Mouse (Mus musculus) liver, embryonic 12.5 days (tissue): Measurements from ENCODE around the gene Rhbdf2. TPM values are rescaled to one million over a fixed set of nuclear protein-coding genes. Genes with fewer than 3 reads are reported as not detected.
"Not testable (repeated sequence)": the region's sequence is repeated elsewhere in the genome, so short reads cannot be mapped to it uniquely, and the experiment has no call there.

Source experiments
- ATAC-seq: fragments of 200-750 bp; cut with Nextera tagmentation; 2 replicates; pipeline ENCODE4 v1.8.0; 2017; ENCODE audit warnings: moderate number of reproducible peaks, mild to moderate bottlenecking, moderate library complexity
- H3K27ac ChIP-seq: fragments of 300-500 bp; sonication (generic); 2 replicates; pipeline ENCODE4 v1.5.1; 2016; ENCODE audit warnings: mild to moderate bottlenecking
- H3K27me3 ChIP-seq: fragments of 300-500 bp; sonication (generic); replicated peaks from 2 replicates; pipeline ENCODE4 v1.6.1; 2016; ENCODE audit warnings: mild to moderate bottlenecking, moderate library complexity
- H3K36me3 ChIP-seq: fragments of 300-500 bp; sonication (generic); 2 replicates; pipeline ENCODE4 v1.6.1; 2016; ENCODE audit warnings: mild to moderate bottlenecking, moderate library complexity
- H3K4me1 ChIP-seq: fragments of 300-500 bp; sonication (generic); 2 replicates; pipeline ENCODE4 v1.6.1; 2016
- H3K4me2 ChIP-seq: fragments of 300-500 bp; sonication (generic); 2 replicates; pipeline ENCODE4 v1.6.1; 2016; ENCODE audit warnings: mild to moderate bottlenecking, moderate library complexity
- H3K4me3 ChIP-seq: fragments of 300-500 bp; sonication (generic); 2 replicates; pipeline ENCODE4 v1.5.1; 2016; ENCODE audit warnings: mild to moderate bottlenecking, moderate library complexity
- H3K9ac ChIP-seq: fragments of 300-500 bp; sonication (generic); 2 replicates; pipeline ENCODE4 v1.6.1; 2016; ENCODE audit warnings: mild to moderate bottlenecking, moderate library complexity
- H3K9me3 ChIP-seq: fragments of 300-500 bp; sonication (generic); replicated peaks from 2 replicates; pipeline ENCODE4 v1.6.1; 2016; ENCODE audit warnings: mild to moderate bottlenecking, moderate library complexity
- WGBS: fragments of 180-500 bp; shearing (Covaris S2); methylation state at CpG from one replicate; pipeline ENCODE4 v1.1.7; 2016; ENCODE audit not compliant: insufficient replicate concordance; 5-methylcytosine and 5-hydroxymethylcytosine counted together
- polyA plus RNA-seq: library from polyadenylated mRNA; unstranded; fragments of >200 nt; fragmentation: Nextera tagmentation; extraction: Ambion mirVana; gene quantifications from 2 replicates; pipeline ENCODE4 v1.2.1, GENCODE M21; 2016

The Rhbdf2 gene
- polyA plus RNA-seq, 1 experiment from 2014 or later: 8.0 TPM

GRCm38 (mm10) chr11:116636607-116637006, 9.8 kb upstream of the Rhbdf2 start:
- H3K9me3 ChIP-seq, H3K27ac ChIP-seq, H3K27me3 ChIP-seq, H3K36me3 ChIP-seq, ATAC-seq, H3K4me1 ChIP-seq, H3K4me2 ChIP-seq, H3K4me3 ChIP-seq, H3K9ac ChIP-seq: not testable (repeated sequence)
- 56% methylated on average over 8 of the region's 8 CpGs for WGBS

DNA sequence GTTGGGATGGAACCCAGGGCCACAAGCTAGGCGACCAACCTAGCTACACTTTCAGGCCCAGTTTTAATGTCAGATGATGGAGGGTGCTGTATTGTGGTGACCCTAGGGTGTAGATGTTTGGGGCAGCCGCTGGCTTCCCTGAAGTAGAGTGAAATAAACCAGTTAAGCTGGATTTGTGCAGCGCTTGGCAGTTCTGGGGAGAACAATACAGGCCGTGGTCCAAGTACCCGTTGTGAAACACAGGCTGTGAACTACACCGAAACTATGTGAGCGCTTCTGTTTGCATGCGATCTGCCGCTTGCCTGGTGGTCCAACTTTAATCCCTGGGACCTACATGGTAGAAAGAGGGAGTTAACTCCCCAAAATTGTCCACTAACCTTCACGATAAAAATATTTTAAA, 6.1 kb upstream of the Rhbdf2 start:
- no peaks in the 10 kb centered on the region for H3K36me3 ChIP-seq
- no peak overlapping the region for H3K9ac ChIP-seq
- 79% methylated on average over 10 of the region's 10 CpGs for WGBS
- no peak overlapping the region for H3K4me3 ChIP-seq
- no peak overlapping the region for H3K27ac ChIP-seq
- ATAC-seq: no peak
- no peaks in the 10 kb centered on the region for H3K9me3 ChIP-seq
- H3K27me3 ChIP-seq: no peaks in the 10 kb centered on the region
- H3K4me1 ChIP-seq: peaks cover 21% of the 10 kb centered on the region; the same call in 1 of the 2 replicates
- no peak overlapping the region for H3K4me2 ChIP-seq

DNA sequence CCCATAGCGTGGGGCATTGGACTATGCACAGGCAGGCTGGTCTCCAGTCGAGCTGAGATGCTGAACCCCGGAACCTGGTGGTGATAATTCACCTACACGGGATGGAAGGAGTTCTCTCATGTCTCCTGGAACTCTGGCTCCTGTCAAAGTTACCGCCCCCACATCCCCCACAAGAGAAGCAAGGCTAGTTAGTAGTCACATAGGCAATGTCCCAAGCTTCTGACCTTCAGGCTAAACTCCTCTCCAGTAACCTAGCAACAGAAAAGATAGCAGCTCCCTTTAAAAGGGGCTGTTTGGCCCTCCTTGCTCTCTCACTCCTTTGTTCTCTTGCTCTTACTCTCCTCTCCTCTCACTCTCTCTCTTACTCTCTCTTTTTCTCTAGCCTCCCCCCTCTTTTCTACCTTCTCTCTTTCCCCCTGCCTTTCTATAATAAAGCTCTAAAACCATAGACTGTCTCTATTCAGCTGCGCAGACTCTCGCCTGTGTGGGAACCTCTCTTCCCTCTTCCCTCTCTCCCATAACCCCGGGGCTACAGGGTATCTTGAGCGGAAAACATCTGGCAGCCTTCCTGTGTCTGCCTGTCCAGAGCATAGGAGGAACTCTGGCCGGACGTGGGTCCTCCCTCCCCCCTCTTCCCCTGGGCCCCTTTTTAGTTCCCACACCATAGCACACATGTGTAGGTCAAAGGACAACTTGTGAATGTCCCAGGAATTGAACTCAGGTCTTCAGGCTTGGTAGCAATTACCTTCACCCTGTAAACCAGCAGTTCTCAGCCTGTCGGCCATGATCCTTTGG, 3.5 kb upstream of the Rhbdf2 start:
- no peak for ATAC-seq
- H3K4me2 ChIP-seq: no peak overlapping the region
- H3K4me1 ChIP-seq: peaks cover 47% of the 10 kb centered on the region
- H3K27ac ChIP-seq: peak overlapping the region; percentile 40; the same call in 1 of the 2 replicates
- H3K36me3 ChIP-seq: no peaks in the 10 kb centered on the region
- no peak overlapping the region for H3K9ac ChIP-seq
- H3K9me3 ChIP-seq: no peaks in the 10 kb centered on the region
- WGBS: 45% methylated on average over 12 of the region's 12 CpGs
- no peak overlapping the region for H3K4me3 ChIP-seq
- H3K27me3 ChIP-seq: no peaks in the 10 kb centered on the region

GRCm38 (mm10) chr11:116629472-116629871, 2.7 kb upstream of the Rhbdf2 start:
- H3K4me3 ChIP-seq: no peak overlapping the region
- H3K9me3 ChIP-seq: no peaks in the 10 kb centered on the region
- H3K4me1 ChIP-seq: peaks cover 56% of the 10 kb centered on the region
- WGBS: 67% methylated on average over 6 of the region's 6 CpGs
- no peak overlapping the region for H3K27ac ChIP-seq
- H3K36me3 ChIP-seq: no peaks in the 10 kb centered on the region
- H3K4me2 ChIP-seq: no peak overlapping the region
- H3K9ac ChIP-seq: no peak overlapping the region
- ATAC-seq: no peak
- no peaks in the 10 kb centered on the region for H3K27me3 ChIP-seq

DNA sequence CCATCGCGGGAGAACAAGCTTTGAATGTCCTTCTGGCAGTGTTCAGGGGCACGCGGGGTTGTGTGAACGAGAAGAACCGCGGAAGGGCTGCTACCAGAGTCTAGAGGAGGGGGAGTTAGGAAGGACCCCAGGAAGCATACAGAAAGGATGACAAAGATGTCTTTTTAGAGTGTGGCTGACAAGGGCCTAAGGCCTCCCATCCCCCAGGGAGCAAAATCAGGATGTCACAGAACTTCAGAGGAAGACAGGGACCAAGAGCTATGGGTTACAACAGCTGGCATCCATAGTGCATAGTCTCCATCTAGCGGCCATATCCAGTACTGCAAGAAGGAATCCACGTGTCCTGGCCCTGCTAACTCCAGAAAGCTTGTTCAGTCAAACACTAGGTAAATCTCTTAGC, 1.9 kb upstream of the Rhbdf2 start:
- no peak overlapping the region for H3K4me3 ChIP-seq
- no peak overlapping the region for H3K4me2 ChIP-seq
- H3K27me3 ChIP-seq: no peaks in the 10 kb centered on the region
- no peaks in the 10 kb centered on the region for H3K36me3 ChIP-seq
- peaks cover 61% of the 10 kb centered on the region for H3K4me1 ChIP-seq
- no peaks in the 10 kb centered on the region for H3K9me3 ChIP-seq
- 58% methylated on average over 9 of the region's 9 CpGs for WGBS
- no peak overlapping the region for H3K9ac ChIP-seq
- ATAC-seq: no peak
- no peak overlapping the region for H3K27ac ChIP-seq

DNA sequence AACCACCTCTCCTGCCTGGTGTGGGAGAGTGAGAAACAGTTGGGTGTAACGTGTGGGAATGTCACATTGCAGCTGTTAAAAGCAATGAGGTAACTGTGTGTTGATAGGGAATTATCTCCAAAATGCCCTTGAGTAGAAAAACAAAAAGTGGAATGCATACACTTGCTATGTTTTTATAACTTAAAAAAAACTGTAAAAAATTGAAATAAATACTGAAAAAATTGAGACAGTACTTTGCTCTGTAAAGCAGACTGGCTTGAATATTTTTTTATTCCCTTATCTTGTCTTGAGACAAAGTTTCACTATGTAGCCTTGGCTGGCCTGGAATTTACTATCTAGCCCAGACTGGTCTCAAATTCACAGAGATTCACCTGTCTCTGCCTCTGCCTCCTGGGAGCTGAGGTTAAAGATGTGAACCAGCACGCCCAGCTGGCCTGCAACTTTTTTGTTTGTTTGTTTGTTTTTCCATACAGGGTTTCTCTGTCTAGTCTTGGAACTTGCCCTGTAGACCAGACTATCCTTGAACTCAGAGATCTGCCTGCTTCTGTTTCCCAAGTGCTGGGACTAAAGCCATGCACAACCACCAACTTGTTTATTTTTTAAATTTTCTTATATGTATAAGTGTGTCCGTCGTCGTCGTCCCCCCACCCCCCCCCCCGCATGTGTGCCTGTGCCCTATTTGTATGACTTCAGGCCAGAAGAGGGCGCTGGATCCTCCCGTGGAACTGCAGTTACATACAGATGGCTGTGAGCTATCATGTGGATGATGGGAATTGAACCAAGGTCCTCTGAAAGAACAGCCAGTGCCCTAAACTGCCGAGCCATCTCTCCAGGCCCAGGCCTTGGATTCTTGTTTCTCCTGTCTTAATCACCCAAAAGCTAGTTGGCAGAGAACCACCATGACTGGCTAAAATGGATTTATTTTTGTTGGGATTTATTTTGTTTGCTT, 527 bp upstream of the Rhbdf2 start:
- ATAC-seq: no peak
- 28% methylated on average over 10 of the region's 10 CpGs for WGBS

GRCm38 (mm10) chr11:116625081-116626000, 1.5 kb downstream of the Rhbdf2 start:
- peak; percentile 28 for ATAC-seq
- Histone ChIP-seq H3K4me3 (no peak overlapping the region), H3K9me3 (no peaks in the 10 kb centered on the region), H3K27me3 (no peaks in the 10 kb centered on the region), H3K4me2 (peak overlapping the region; percentile 88), H3K27ac (peak overlapping the region; percentile 90), H3K9ac (peak overlapping the region; percentile 55), H3K36me3 (no peaks in the 10 kb centered on the region), H3K4me1 (peaks cover 88% of the 10 kb centered on the region)
- 36% methylated on average over 17 of the region's 17 CpGs for WGBS

More for the DNA sequence above, 527 bp upstream of the Rhbdf2 start:
- Histone ChIP-seq H3K36me3 (no peaks in the 10 kb centered on the region), H3K27me3 (no peaks in the 10 kb centered on the region), H3K4me1 (peaks cover 75% of the 10 kb centered on the region), H3K4me2 (no peak overlapping the region), H3K9ac (no peak overlapping the region; the same call in 1 of the 2 replicates), H3K4me3 (no peak overlapping the region), H3K9me3 (no peaks in the 10 kb centered on the region), H3K27ac (peak overlapping the region; percentile 51; the same call in 1 of the 2 replicates)

DNA sequence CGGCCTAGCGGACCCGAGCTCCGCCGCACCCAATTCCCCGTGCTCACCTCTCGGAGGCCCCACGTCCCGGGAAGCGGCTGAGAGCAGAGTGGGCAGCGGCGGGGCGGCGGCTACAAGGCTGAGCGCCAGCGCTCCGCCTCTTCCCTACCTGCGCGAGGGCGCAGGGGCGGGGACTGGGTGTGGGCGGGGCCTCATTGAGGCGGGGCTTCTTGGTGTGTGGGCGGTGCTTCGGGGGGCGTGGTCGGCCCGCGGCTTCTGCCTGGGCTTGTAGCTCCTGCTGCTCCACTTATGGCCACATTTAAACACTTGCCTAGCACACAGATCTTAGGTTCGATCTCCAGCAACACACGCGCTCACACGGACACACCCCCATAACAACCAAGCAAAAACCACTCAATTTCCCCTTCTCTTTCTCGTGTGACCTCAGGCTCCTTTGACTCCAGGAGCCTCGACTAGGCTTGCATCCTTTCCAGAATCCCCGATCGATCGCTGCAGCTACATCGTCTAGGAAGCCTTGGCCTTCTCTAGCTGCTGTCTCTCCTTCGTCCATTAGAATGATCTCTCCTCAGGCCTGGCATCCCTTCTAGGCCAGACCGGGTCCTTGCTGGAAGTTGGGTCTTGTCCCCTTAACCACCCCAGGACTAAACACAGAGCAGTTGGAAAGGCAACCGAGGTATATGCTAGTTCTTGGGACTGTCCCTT, 2.5 kb downstream of the Rhbdf2 start:
- ATAC-seq: peak; percentile 74
- H3K27me3 ChIP-seq: no peaks in the 10 kb centered on the region
- no peaks in the 10 kb centered on the region for H3K9me3 ChIP-seq
- H3K4me3 ChIP-seq: peak overlapping the region; percentile 72
- H3K9ac ChIP-seq: peak overlapping the region; percentile 91
- peak overlapping the region; percentile 88 for H3K4me2 ChIP-seq
- peaks cover 88% of the 10 kb centered on the region for H3K4me1 ChIP-seq
- peak overlapping the region; percentile 90 for H3K27ac ChIP-seq
- WGBS: 10% methylated on average over 41 of the region's 42 CpGs
- no peaks in the 10 kb centered on the region for H3K36me3 ChIP-seq

- Histone ChIP-seq H3K9me3 (no peaks in the 10 kb centered on the region), H3K4me1 (peaks cover 92% of the 10 kb centered on the region), H3K4me3 (peak overlapping the region; percentile 72), H3K4me2 (peak overlapping the region; percentile 88), H3K36me3 (no peaks in the 10 kb centered on the region), H3K27ac (peak overlapping the region; percentile 90), H3K9ac (peak overlapping the region; percentile 91), H3K27me3 (no peaks in the 10 kb centered on the region)
- WGBS: 4% methylated on average over 40 of the region's 40 CpGs
- ATAC-seq: no peak; the same call in none of the 2 replicates
Measured at GRCm38 (mm10) chr11:116623281-116624124, 3.3 kb downstream of the Rhbdf2 start.

DNA sequence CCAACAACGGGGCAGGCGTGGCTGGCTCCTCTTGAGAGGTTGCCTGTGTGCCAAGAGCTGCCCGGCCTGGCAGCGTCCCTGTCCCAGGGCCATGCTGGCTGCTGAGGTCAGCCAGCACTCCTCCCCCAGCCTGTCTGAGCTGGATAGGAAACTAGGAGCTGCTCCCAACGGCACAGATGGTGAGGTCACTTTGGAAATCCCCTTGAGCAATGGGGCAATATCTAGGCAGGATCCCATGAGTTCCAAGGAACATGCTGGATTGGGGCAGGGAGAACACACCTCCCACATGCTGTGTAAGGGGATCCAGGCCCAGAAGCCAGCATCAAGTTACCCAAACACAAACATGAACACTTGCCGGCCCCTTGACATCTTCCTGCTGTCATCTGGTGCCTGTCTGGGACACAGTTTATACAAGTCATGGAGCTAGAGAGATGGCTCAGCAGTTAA, 5.5 kb downstream of the Rhbdf2 start:
- H3K27me3 ChIP-seq: no peaks in the 10 kb centered on the region
- peaks cover 98% of the 10 kb centered on the region for H3K4me1 ChIP-seq
- H3K36me3 ChIP-seq: no peaks in the 10 kb centered on the region
- peak overlapping the region; percentile 46 for H3K4me3 ChIP-seq
- no peaks in the 10 kb centered on the region for H3K9me3 ChIP-seq
- peak overlapping the region; percentile 88 for H3K4me2 ChIP-seq
- WGBS: 53% methylated on average over 6 of the region's 6 CpGs
- peak overlapping the region; percentile 93 for H3K27ac ChIP-seq
- peak overlapping the region; percentile 91 for H3K9ac ChIP-seq
- no peak for ATAC-seq
